Mouse (Mus musculus) adrenal gland, postnatal 10 days (tissue): ENCODE measurements at regions not wholly inside any gene's neighbourhood (a gene's known extent, or its start where the extent isn't known, plus 50 kb on each side); places are given as distances from the start of the nearest gene placed in this dataset.
A peak's percentile ranks its signal among the peaks of the same experiment; 100 is the strongest.

Experiments used
- DNase-seq: peaks from one replicate; pipeline ENCODE4 v3.0.0; 2021; ENCODE audit warnings: mixed read lengths

GRCm38 (mm10) chr14:47795062-47795461 lies 146.8 kb downstream of the Ktn1 start:
- no peak for DNase-seq

GRCm38 (mm10) chr14:47798203-47798602 lies 150.0 kb downstream of the Ktn1 start:
- no peak for DNase-seq

GRCm38 (mm10) chr14:47799564-47799963 lies 151.3 kb downstream of the Ktn1 start:
- DNase-seq = peak; percentile 29

- no peak for DNase-seq
These were observed 157.0 kb downstream of the Ktn1 start for GRCm38 (mm10) chr14:47805202-47805601.

GRCm38 (mm10) chr14:47805771-47806535 lies 157.7 kb downstream of the Ktn1 start:
- DNase-seq = peak; percentile 26

- no peak for DNase-seq
These were observed 160.1 kb downstream of the Ktn1 start for GRCm38 (mm10) chr14:47808097-47808910.

- DNase-seq = no peak
These were observed 170.0 kb downstream of the Ktn1 start for GRCm38 (mm10) chr14:47818224-47818623.

GRCm38 (mm10) chr14:47818641-47819040 lies 170.4 kb downstream of the Ktn1 start:
- no peak for DNase-seq

GRCm38 (mm10) chr14:47820571-47821143 lies 172.4 kb downstream of the Ktn1 start:
- DNase-seq = no peak

GRCm38 (mm10) chr14:47823182-47823581 lies 174.9 kb downstream of the Ktn1 start:
- DNase-seq = no peak

- DNase-seq = no peak
These were observed 175.4 kb downstream of the Ktn1 start for GRCm38 (mm10) chr14:47823696-47824095.

GRCm38 (mm10) chr14:47825446-47825956 lies 177.3 kb downstream of the Ktn1 start:
- DNase-seq = no peak

GRCm38 (mm10) chr14:47826545-47826944 lies 178.3 kb downstream of the Ktn1 start:
- DNase-seq = no peak

GRCm38 (mm10) chr14:47827623-47828022 lies 179.4 kb downstream of the Ktn1 start:
- peak; percentile 35 for DNase-seq

- DNase-seq = no peak
These were observed 185.4 kb downstream of the Ktn1 start for GRCm38 (mm10) chr14:47833696-47834095.

GRCm38 (mm10) chr14:47835408-47835807 lies 187.2 kb downstream of the Ktn1 start:
- DNase-seq = no peak

GRCm38 (mm10) chr14:47839493-47840215 lies 191.4 kb downstream of the Ktn1 start:
- no peak for DNase-seq

GRCm38 (mm10) chr14:47844366-47844765 lies 196.1 kb downstream of the Ktn1 start:
- no peak for DNase-seq

- no peak for DNase-seq
These were observed 200.6 kb downstream of the Ktn1 start for GRCm38 (mm10) chr14:47848861-47849260.

- no peak for DNase-seq
These were observed 208.1 kb downstream of the Ktn1 start for GRCm38 (mm10) chr14:47856280-47856765.

GRCm38 (mm10) chr14:47857271-47857670 lies 209.0 kb downstream of the Ktn1 start:
- no peak for DNase-seq
